Mouse (Mus musculus) myocyte (in vitro differentiated cells): ENCODE data around the gene Xpo1.

Experiments
- CEBPB ChIP-seq: IDR thresholded peaks from 2 replicates; pipeline ENCODE4 v1.6.1; 2011; ENCODE audit warnings: mild to moderate bottlenecking, moderate library complexity; ENCODE audit not compliant: poor library complexity, insufficient read depth, severe bottlenecking
- E2F4 ChIP-seq: IDR thresholded peaks from one replicate; pipeline ENCODE4 v1.6.1; 2011; ENCODE audit warnings: mild to moderate bottlenecking, control low read depth, moderate library complexity; ENCODE audit not compliant: insufficient read depth
- MAX ChIP-seq: IDR thresholded peaks from one replicate; pipeline ENCODE4 v1.6.1; 2011; ENCODE audit warnings: low read depth, mild to moderate bottlenecking, control low read depth
- MYOD1 ChIP-seq, 3 experiments: IDR thresholded peaks; one replicate each; pipeline ENCODE4 v1.6.1; 2011; ENCODE audit warnings: control low read depth in 2 of 3, low read depth in 2 of 3, mild to moderate bottlenecking in 2 of 3, moderate library complexity in 1 of 3; ENCODE audit not compliant: insufficient read length in 2 of 3, control insufficient read depth in 1 of 3
- MYOG ChIP-seq, 3 experiments: IDR thresholded peaks; one replicate each; pipeline ENCODE4 v1.6.1; 2011; ENCODE audit warnings: control low read depth in 2 of 3, low read depth in 2 of 3, mild to moderate bottlenecking in 2 of 3; ENCODE audit not compliant: insufficient read length in 2 of 3, control insufficient read depth in 1 of 3, insufficient read depth in 1 of 3
- POLR2A ChIP-seq: IDR thresholded peaks from one replicate; pipeline ENCODE4 v1.6.1; 2011; ENCODE audit warnings: low read depth, mild to moderate bottlenecking, control low read depth, moderate library complexity; ENCODE audit not compliant: insufficient read length
- POLR2AphosphoS2 ChIP-seq: IDR thresholded peaks from one replicate; pipeline ENCODE4 v1.6.1; 2011; ENCODE audit warnings: low read depth, control low read depth; ENCODE audit not compliant: insufficient read length
- REST ChIP-seq: IDR thresholded peaks from one replicate; pipeline ENCODE4 v1.6.1; 2011; ENCODE audit warnings: mild to moderate bottlenecking, control low read depth, moderate library complexity; ENCODE audit not compliant: insufficient read depth, insufficient read length
- SRF ChIP-seq: IDR thresholded peaks from one replicate; pipeline ENCODE4 v1.6.1; 2011; ENCODE audit warnings: low read depth; ENCODE audit not compliant: control insufficient read depth, insufficient read length
- TCF12 ChIP-seq: IDR thresholded peaks from one replicate; pipeline ENCODE4 v1.6.1; 2011; ENCODE audit warnings: mild to moderate bottlenecking, control low read depth; ENCODE audit not compliant: poor library complexity, insufficient read depth, severe bottlenecking
- TCF3 ChIP-seq: IDR thresholded peaks from one replicate; pipeline ENCODE4 v1.6.1; 2011; ENCODE audit warnings: low read depth, control low read depth; ENCODE audit not compliant: insufficient read length
- USF1 ChIP-seq: IDR thresholded peaks from one replicate; pipeline ENCODE4 v1.6.1; 2011; ENCODE audit warnings: low read depth, mild to moderate bottlenecking, control low read depth, moderate library complexity

GRCm38 (mm10) chr11:23256194-23256802 is 457 bp downstream of the Xpo1 start:
- TF ChIP-seq POLR2A (no peak), SRF (no peak), MYOD1 (IDR thresholded peaks at IDR 0.05; ENCODE audit: control insufficient read depth in 1 of 3, insufficient read length in 2 of 3, low read depth in 2 of 3) (no peak), USF1 (no peak), MAX (no peak), E2F4 (no peak), POLR2AphosphoS2 (no peak), REST (no peak), TCF12 (no peak), MYOG (IDR thresholded peaks at IDR 0.05; ENCODE audit: control insufficient read depth in 1 of 3, insufficient read depth in 1 of 3, insufficient read length in 2 of 3, low read depth in 2 of 3) (no peak), CEBPB (no peak), TCF3 (no peak)
